Mouse (Mus musculus): Measurements from ENCODE around the gene Ugt1a9.
"Not testable (repeated sequence)": the region's sequence is repeated elsewhere in the genome, so short reads cannot be mapped to it uniquely, and the experiment has no call there.

Gene Ugt1a9

DNA sequence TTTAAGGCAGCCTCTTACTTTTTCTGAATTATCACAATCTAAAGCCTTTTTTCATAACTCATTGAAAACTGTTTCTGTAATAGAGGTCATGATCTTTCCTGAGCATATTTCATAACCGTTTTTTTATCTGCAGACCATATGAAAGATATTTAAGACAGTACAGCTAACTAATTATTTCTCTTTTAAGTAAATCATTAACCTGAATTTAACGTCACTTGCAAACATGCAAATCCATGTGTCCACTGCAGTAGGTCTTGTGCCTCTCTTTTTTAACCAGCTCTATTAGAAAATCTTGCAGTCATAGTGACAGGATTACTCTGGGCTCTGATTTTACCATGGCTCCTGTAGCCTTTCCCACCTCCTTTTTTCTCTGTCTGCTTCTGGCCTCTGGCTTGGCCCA lies at the start of gene Ugt1a9:
Ugt1a9 (plus strand) TSS at position 306 of the 400 bp plus-strand sequence.
- no peak for DNase-seq

DNA sequence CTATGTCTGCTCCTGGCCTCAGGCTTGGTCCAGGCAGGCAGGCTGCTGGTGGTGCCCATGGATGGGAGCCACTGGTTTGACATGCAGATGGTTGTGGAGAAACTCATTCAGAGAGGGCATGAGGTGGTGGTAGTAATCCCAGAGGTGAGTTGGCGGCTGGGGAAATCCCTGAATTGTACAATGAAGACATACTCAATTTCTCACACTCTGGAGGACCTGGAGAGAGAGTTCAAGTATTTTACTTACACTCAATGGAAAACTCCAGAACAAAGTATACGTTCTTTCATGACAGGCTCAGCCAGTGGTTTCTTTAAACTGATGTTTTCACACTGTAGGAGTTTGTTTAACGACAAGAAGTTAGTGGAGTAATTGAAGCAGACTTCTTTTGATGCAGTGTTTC lies 45.4 kb upstream of the Ugt1a9 start:
- not testable (repeated sequence) for DNase-seq

DNA sequence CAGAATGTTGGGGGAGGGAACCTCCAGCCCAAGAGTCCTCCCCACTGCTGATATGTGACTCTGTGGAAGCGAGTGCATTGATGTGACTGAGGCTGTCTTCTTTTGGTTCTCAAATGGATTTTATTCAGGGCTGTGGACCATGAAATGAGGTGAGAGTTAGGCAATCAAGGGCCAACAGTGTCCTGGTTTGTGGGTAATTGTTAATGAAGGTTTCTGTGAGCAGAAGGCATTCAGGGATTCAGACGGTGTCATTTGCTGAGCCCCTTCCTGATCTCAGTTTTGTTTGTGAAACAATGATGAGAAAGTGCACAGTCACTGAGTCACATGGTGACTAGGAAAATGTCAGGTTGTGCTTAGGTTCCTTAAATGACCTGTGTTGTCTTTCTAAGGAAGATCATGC lies 27.6 kb upstream of the Ugt1a9 start:
- not testable (repeated sequence) for DNase-seq

DNA sequence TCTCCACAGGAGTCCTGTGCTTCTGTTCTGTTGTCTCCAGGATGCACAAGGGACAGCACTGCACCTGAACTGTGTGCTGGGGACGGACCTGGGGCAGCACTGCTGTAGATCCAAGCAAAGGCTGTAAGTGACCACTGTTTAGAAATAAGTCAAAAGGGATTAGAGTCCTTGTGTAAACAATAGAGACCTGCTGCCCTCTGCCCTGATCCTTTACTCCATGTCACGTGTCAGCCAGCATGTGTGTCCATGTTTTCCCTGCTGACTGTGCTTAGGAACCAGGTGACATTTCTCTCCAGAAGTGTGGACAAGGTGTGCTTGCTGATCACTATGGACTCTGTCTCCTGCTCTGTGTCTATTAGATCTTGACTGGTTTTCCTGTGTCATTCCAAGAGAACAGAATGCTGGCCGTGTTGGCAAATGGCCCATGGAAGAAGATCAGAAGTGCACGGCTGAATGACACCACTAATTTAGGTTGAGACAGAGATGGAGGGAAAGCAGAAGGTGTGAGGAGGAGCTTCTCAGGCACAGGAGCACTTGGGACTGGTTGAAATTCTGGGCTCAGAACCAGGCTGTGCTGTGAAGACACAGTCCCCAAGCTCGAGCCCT lies 25.7 kb upstream of the Ugt1a9 start:
- DNase-seq, result not testable (repeated sequence)

DNA sequence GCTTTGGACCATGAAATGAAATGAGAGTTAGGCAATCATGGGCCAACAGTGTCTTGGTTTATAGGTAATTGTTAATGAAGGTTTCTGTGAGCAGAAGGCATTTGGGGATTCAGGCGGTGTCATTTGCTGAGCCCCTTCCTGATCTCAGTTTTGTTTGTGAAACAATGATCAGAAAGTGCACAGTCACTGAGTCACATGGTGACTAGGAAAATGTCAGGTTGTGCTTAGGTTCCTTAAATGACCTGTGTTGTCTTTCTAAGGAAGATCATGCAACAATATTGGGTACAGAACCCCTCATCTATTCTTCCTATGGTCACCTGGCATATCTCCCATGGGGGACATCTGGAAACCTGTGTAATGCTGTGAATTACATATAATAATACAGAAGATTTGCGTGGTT lies 23.2 kb upstream of the Ugt1a9 start:
- not testable (repeated sequence) for DNase-seq

DNA sequence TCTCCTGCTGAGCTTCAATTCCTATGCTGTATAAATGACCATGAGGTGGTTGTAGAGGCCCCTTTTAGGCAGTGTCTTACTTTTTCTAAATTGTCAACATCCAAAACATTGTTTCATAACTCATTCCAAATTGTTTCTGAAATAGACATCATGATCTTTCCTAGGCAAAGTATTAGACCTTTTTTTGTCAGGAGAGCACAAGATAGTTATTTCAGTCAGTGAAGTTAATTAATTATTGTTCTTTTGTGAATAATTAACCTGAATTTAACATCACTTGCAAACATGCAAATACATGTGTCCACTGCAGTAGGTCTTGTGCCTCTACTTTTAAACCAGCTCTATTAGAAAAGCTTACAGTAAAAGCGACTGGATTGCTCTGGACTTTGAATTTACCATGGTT lies 15.5 kb upstream of the Ugt1a9 start, which contains the start of gene Ugt1a10:
Ugt1a10 (plus strand) TSS at position 301 of the 400 bp plus-strand sequence.
- no peak for DNase-seq

DNA sequence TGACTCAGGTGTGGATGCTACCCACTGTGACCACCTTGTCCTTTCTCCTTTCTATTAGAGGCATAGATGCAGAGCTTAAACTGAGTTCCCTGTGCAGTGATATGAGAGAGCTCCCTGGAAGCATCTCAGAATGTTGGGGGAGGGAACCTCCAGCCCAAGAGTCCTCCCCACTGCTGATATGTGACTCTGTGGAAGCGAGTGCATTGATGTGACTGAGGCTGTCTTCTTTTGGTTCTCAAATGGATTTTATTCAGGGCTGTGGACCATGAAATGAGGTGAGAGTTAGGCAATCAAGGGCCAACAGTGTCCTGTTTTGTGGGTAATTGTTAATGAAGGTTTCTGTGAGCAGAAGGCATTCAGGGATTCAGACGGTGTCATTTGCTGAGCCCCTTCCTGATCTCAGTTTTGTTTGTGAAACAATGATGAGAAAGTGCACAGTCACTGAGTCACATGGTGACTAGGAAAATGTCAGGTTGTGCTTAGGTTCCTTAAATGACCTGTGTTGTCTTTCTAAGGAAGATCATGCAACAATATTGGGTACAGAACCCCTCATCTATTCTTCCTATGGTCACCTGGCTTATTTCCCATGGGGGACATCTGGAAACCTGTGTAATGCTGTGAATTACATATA lies 4.0 kb upstream of the Ugt1a9 start:
- DNase-seq, result not testable (repeated sequence)

DNA sequence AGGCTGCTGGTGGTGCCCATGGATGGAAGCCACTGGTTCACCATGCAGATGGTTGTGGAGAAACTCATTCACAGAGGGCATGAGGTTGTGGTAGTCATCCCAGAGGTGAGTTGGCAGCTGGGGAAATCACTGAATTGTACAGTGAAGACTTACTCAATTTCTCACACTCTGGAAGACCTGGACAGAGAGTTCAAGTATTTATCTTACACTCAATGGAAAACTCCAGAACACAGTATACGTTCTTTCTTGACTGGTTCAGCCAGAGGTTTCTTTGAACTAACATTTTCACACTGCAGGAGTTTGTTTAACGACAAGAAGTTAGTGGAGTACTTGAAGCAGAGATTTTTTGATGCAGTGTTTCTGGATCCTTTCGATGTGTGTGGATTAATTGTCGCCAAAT lies 302 bp downstream of the Ugt1a9 start:
- no peak for DNase-seq

DNA sequence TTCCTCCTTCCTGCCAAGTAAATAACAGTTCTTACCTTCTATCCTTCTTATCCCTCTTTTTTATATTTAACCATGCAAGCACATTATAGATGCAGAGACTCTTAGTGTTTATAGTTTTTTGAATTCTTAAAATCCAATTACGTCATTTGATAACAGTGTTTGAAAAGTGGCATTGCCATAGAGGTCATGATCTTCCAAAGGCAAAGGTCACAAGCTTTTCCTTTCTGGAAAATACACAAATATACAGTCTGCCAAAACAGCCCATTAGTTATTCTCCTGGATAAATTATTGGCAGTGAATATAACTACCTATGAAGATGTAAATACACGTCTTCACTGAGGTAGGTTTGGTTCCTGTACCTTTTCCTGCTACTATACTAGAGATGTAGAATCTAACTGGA lies 3.9 kb downstream of the Ugt1a9 start:
- no peak for DNase-seq

DNA sequence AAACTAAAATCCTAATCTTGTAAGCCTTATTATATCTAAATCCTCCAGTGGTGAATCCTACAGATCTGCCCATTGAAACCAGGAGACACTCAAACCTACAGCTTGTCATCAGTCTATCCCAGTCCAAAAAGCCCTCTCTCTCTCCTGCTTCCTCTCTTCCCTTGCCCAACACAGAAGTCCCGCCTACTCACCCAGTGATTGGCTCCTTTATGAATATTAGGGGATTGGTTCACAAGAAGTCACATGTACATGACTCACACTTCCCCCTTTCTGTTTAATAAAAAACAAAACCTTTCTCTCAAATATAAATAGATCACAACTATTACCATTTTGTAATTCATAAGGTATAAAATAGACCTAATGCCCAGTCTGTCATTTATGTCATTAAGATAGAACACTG lies 6.5 kb downstream of the Ugt1a9 start:
- DNase-seq, result no peak

DNA sequence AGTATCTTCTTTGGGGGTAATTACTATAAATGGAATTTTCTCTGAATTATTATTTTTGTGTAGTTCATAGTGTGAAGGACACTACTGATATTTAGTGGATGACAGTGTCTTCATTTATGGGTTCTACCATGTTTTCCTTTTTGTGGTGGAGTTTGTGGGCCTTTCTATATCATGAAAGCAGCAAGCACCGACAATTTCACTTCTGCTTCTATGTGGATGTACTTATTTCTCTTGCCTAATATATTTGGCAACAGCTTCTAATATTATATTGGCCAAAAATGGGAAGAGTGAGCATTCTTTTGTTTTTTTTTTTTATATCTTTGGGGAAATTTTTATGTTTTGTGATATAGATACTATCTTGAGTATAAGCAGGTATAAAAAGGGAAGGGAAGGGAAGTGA lies 11.1 kb downstream of the Ugt1a9 start:
- no peak for DNase-seq

DNA sequence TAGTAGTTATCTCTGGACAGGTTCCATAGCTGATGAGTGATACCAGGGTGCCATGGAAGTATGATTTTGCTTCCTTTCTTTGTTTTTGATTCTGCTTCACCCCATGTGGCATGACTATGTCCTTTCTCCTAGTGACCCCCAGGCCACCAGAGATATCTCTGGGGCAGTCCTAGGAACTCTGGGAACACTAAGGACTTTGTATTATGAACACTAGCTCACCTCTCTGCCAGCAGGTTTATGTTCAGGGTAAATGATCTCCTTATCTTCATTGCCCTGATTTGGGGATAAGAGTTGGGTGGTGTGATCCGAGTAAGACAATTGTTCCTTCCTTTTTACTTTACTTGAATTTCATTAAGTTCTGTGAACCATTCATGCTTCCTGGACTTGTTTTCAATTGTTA lies 15.5 kb downstream of the Ugt1a9 start:
- no peak for DNase-seq

DNA sequence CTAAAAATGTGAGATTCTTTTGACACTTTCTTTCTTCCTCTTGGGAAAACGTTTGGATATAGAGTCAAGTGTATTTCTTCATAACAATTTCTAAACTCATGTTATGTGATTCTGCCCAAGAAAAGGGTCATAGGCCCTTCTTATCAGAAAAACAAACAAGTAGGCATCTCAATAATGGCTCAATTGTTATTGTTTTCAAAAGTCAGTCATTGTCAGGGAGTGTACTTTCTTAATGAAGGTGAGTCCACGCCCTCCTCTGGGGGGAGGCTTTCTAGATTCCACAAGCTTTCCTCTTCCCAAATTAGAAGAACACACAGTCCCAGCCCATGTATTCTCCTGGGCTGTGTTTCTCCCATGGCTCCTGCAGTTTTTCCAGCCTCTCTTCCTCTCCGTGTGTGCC lies 16.9 kb downstream of the Ugt1a9 start, which contains the start of gene Ugt1a8:
Ugt1a8 (plus strand) TSS at position 301 of the 400 bp plus-strand sequence.
- DNase-seq, result no peak

DNA sequence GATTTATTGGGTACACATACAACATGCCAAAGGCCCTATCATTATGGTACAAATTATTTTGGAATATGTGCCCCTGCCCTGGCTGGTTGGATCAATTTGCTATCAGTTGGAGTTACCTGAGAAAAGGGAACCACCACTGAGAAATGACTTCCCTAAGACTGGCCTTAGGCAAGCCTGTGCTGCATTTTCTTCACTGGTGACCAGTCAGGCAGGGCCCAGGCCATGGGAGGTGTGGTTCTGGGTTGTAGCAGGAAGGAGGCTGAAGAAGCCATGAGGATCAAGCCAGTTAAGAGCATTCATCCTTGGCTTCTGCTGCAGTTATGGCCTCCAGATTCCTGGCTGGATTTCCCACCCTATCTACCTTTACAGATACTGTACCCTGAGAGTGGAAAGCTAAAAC lies 21.7 kb downstream of the Ugt1a9 start:
- no peak for DNase-seq

DNA sequence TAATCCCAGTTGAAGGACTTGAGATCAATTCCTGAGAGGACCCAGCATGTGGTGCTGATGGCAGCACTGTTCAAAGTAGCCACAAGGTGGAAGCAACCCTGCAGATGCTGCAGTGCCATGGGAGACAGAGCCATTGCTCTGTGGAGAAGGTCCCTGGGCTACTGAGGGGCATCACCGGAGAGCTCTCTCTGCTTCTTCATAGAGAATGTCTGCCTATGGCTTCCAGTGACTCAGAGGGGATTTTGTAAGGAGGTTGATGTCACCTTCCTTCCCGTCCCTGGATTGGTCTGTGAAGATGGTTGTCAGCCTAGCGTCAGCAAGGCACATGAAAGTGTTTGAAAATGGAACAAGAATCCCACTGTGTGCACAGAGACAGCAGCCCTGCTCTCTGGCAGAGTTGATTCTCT lies 23.7 kb downstream of the Ugt1a9 start:
- DNase-seq, result not testable (repeated sequence)

DNA sequence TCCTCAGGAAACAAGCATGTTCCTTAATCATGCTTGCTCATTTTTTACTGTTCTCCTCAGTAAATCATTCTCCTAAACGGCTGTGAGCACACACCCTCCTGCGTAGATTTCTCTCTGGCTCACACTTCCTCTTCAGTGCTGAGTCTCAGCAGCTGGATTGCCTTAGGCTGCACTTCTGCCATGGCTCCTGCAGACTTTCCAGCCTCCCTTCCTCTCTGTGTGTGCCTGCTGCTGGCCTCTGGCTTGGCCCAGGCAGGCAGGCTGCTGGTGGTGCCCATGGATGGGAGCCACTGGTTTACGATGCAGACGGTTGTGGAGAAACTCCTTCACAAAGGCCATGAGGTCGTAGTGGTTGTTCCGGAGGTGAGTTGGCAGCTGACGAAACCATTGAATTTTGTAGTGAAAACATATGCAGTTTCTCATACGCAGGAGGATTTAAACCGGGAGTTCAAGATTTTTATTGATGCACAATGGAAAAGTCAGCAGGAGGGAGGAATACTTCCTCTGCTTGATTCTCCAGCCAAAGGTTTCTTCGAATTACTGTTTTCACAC lies 24.4 kb downstream of the Ugt1a9 start, which contains the start of gene Ugt1a7c:
Ugt1a7c (plus strand) TSS at position 122 of the 552 bp plus-strand sequence.
- peak; percentile 6 for DNase-seq

DNA sequence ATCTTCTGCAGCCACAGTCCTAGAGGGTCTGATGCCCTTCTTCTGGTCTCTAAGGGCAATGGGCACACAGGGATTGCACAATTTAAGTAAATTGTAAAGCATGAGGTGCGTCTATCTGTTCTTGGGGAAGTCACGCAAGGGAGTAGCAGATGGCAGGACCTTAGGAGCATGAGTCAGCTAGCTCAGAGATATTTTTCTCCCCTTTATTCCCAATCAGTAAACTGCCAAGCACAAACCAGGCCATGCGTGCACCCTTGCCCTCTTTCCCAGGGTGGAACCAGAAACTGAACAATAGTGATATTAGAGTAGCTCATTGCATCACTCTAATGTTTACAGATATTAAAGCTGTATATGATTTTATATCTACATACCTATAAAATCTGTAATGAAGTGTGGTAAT lies 27.9 kb downstream of the Ugt1a9 start:
- DNase-seq, result not testable (repeated sequence)

DNA sequence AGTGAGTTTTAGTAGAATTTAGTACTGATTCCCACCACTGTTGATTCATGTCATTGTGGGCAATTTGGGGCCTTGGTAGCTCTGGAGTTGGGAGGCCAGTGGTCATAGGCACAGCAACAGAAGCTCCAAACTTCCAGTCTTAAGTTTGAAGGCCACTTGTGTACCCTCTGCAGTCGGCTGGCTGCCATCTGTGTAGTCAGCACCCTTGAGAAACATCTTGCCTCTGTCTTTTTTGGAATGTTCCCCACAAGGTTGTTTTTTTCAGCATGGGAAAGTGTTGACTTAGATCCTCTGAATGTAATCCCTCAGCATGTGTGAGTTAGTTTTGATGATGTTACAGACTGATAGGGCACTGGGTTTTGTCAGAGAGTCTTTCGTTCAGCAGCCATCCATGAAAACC lies 29.1 kb downstream of the Ugt1a9 start:
- not testable (repeated sequence) for DNase-seq

DNA sequence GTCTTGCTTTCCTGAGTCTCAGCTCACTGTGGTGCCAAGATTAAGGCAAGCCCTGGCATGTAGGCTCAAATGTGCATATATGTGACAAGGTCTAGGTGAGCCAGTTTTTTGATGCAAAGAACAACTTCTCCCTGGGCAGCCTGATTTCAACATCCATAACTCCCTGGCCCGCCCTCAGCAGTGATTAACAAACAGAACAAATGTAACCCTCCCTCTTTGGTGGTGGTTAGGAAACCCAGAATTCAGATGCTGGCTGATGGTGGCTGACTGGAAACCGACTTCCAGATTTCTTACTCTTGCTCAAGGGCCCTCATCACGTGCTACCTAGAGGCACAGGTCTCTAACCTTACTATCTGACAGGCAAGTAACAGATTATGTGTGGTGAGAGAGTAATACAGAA lies 32.4 kb downstream of the Ugt1a9 start, which contains the start of gene Ugt1a6b:
Ugt1a6b (plus strand) TSS at position 234 of the 400 bp plus-strand sequence.
- DNase-seq, result not testable (repeated sequence)

DNA sequence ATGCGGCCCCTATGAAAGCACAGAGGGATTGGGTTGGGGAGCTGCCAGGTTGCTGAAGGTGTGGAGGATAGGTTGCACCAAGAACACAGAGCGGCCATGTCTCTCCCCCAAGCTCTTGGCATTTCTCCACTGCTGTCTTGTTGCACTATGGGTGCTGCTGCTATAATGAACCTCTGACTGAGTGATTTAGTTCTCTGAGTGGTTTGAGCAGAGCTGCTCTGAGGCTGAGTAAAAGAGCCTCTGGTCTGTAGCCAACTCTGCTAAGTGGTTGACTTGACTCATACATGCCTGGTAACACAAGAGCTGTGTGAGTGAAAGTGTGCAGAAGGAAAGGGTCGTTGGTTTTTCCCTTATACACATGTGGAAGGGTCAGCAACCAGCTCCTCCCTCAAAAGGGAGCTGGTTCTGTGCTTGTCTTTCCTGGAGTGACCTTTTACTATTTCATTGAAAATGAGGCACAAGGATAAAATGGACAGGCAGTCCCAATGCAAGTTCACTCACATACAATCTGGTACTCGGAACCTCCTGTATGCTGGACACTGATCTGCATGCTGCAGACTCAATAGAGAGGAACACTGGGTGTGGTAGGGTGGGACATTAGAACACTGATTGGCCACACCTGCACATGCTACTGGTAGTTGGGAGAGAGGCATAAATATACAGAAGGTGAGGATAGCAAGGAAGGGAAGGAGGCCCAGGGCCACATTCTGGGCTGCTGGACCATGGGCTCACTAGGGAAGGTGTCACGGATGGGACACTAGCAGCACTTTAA lies 33.3 kb downstream of the Ugt1a9 start:
- not testable (repeated sequence) for DNase-seq

DNA sequence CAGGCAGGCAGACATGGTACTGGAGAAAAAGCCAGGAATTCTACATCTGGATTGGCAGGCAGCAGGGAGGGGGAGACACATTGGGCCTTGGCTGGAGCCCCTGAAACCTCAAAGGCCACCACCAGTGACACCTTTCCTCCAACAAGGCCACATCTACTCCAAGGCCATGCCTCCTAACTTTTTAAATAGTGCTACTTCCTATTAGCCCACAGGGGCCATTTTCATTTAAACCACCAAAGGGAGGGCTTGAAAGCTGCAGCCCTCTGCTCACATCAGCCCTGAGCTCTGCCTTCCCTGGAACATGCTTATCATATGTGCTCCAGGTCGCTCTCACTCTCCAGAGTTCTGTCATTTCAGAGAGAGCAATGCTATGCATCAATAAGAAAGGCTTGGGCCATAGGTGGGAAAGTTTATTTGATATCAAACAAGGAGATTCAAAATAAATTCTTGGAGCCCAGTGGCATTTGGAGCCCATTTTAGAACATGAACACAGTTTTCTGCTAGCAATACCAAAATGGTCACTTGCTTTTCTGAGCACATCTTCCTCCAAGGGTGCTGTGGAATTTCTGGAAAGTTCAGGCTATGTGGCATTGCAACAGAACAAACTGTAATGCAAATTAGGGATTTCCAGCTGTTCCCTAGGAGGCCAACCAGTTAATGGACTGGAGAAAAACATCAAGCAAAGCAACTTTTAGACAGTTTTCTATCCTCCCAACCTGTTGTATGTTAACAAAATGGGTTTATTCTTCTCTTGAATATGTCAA lies 34.2 kb downstream of the Ugt1a9 start:
- no peak for DNase-seq

DNA sequence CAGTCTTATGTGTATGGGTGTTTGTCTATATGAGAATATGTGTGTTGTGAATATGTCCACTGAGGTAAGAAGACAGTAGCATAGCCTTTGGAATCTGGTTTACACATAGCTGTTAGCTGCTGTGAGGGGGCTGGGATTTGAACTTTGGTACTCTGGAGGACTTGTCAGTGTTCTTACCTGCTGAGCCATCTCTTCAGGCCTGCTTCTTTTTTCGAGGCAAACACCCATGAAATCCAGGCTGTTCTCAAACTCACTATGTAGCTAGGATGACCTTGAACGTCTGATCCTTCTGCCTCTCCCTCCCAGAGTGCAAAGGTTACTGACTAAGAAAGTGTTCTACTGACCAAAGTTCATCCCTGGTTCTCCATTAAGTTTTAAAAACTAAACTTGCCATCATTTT lies 35.1 kb downstream of the Ugt1a9 start:
- no peak for DNase-seq

Data from right cerebral cortex, postnatal 14 days (tissue).